Mouse (Mus musculus): ENCODE measurements around the gene Znrf1.

Gene Znrf1

DNA sequence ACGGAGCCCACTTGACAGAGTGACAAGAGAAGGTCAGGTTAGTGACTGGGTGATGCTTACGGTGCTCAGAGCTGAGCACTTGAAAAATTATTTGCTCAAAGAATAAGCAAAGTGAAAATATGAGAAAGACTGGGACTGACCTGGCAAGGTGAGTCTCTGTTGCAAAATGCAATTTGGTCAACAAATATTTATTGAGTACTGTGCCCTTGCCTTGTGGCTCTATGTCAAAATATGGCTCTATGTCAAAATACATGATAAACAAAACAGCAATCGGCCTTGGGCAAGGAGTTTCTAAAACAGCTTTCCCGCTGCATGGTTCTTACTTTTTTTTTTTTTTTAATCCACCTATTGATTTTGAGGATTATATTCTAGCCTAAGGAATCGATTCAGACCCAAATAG, 406 bp upstream of the Znrf1 start:
- DNase-seq = no peak

DNA sequence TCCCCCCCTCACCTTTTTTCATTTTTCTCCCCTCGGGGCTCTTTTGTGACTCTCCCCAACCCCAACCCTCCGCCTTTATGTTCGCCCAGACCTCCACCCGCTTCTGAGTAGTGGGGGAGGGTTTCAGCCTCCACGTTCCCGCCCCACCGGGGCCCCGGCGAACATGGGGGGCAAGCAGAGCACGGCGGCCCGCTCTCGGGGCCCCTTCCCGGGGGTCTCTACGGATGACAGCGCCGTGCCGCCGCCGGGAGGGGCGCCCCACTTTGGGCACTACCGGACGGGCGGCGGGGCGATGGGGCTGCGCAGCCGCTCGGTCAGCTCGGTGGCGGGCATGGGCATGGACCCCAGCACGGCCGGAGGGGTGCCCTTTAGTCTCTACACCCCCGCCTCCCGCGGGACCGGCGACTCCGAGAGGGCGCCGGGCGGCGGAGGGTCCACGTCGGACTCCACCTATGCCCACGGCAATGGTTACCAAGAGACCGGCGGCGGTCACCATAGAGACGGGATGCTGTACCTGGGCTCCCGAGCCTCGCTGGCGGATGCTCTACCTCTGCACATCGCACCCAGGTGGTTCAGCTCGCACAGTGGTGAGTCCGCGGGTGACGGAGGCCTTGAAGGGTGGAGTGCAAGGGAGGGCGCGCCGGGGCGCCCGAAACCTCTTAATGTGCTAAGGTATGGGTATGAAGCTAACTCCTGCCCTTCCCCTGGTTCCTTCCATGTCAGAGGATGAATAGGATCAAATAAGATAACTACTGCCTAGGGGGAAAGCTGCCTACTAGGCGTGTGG, 1.3 kb downstream of the Znrf1 start:
- DNase-seq = peak; percentile 56

DNA sequence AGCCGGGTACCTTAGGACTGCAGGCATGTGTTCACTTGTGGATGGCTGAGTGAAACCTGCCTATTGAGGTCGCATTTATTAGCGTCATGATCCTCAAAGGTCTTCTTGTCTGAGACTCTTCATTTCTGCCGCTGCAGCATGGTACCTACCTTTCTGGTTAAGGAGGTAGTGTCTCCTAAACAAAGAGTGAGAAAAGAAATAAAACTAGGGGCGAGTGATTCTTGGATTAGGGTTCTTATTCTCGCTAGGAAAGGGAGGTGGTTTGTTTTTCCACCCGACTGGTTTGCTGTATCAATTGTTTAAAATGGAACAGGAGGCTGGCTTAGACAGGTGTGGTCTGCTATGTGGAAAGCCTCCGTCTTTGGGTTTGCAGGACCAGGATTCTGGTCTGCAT, 1.9 kb downstream of the Znrf1 start:
- DNase-seq = no peak

DNA sequence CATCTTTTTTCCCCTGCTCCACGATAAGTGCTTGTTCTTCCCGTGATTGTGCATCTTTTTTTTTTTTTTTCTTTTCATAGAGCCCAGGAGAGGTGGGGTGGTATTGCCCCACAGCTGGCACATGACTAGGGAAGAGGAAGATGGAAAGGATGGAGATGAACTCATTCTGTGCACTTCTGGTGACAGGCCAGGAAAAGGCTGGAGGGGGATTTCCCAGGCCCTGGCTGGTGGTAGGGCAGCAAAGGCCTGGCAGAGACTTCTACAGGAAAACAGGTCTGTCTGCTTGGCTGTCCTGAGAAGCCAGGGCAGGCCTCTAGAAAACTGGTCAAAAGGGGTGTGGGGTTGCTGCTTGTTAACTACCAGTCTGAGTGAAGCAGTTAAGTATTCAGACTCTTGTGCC, 2.3 kb downstream of the Znrf1 start:
- peak; percentile 51 for DNase-seq

DNA sequence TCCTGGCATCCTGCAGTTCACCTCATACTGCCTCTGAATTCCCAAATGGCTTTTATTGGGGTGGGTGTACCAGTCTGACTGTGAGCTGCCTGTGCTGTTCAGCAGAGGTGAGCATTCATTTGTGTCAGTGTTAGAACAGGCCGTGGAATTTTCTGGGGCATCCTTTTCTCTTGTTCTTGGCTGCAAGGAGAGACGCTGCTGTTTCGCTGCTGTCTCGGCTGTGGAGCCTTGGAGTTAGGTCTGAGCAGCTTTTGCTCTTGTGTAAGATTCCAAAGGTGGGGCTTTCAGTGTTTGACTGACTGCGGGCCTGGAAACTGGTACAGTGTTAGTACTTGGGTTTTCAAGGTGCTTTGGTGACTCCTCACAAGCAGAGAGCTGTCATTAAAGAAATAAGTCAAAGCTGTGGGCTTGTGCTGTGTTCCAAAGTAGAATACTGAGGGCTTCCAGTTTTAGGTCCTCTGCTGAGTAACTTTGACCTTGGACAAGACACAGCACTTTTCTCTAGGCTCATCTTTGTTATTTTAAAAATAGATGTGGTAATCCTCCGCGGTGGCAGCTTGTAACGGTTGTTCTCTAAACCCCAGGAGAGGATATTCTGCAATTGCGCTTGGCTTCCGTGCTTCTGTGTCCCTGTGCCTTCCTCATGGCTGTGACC, 3.7 kb downstream of the Znrf1 start:
- no peak for DNase-seq

DNA sequence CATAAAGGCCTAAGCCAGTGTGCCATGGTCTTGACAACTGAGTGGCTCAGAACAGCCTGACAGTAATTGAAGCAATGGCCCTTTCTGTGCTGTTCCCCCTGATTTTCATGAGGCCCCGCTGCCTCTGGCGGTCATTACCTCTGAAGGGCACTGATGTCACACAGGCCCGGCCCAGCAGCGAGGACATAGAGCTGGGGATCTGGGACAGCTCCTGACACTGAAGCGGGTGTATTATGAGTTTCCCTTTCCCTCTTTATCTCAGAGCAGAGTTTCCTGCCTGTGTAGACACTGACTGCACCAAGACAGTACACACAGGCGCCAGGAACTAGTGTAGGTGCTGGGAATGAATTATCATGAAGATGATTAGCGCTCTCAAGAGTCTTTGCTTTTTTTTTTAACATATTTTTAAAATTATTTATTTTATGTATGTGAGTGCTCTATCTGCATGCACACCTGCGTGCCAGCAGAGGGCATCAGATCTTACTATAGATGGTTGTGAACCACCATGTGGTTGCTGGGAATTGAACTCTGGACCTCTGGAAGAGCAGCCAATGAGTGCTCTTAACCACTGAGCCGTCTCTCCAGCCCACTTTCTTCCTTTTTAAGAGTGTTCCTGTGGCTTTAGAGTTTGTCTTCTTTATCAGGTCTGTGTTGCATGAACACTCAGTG, 7.9 kb downstream of the Znrf1 start:
- DNase-seq = no peak

DNA sequence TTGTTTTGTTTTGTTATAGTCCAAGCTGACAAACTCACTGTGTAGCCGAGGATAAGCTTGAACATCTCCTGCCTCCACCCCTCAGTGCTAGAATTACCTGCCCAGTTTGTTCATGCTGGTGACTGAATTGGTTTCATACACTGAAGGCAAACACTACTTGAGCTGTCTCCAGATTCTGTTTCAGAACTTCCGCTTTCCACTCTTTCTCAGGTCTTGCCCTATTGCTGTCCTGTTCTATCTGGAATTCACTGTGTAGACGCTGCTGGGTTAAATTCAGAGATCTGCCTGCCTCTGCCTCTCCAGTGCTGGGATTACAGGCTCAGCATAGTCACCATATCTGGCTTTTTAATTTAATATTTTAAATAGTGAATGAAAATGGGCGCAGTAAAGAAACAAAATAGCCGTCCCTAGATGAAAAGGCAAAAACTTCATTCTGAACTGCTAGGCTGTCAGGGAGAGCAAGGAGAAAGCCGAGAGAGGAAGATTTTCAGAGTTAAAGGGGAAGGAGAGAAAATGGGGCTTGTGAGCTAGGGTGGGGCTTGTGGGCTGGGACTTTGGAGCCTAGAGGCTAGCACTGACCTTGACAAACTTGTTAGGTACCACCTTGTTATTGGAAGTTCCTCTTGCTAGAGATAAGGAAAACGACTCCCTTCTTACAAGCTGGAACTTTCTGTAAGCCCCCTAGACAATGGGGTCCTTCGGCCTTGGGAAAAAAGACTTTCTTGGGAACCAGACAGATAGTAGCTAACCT, 9.7 kb downstream of the Znrf1 start:
- DNase-seq = no peak

DNA sequence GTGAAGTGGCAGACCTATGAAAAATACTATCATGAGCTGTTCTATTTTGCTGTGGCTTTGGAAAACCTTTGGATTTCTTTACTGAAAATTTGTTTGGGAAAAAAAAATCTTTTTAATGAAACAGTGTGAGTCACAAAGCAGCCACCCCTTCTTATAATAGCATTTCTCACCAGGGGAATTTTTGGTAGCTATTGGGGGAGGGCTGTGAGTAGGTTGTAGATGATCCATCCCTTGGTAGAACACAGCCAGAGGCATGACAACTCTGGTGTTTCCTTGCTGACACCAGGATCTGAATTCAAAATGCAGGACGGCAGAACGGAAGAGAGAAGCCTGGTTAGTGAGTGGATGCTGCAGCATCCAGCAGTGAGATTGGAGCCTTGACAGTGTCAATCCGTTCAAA, 11.2 kb downstream of the Znrf1 start:
- no peak for DNase-seq

DNA sequence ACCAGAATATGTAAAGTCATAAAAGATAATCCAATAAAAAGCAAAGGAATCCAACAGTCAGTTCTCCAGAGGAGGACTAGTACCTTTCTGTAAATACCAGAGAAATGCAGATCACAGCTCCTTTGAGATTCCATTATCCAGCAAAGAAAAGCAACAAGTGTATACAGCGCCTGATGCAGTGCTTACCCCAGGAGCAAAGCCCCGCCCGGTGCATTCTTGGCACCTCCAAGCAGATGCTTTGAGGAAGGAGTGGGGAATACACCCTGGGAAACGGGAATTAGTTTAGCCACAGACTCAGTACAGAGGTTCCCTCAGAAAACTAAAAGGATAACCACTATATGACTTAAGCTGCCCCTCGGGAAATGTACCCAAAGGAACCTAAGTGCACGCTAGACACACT, 12.3 kb downstream of the Znrf1 start:
- no peak for DNase-seq

DNA sequence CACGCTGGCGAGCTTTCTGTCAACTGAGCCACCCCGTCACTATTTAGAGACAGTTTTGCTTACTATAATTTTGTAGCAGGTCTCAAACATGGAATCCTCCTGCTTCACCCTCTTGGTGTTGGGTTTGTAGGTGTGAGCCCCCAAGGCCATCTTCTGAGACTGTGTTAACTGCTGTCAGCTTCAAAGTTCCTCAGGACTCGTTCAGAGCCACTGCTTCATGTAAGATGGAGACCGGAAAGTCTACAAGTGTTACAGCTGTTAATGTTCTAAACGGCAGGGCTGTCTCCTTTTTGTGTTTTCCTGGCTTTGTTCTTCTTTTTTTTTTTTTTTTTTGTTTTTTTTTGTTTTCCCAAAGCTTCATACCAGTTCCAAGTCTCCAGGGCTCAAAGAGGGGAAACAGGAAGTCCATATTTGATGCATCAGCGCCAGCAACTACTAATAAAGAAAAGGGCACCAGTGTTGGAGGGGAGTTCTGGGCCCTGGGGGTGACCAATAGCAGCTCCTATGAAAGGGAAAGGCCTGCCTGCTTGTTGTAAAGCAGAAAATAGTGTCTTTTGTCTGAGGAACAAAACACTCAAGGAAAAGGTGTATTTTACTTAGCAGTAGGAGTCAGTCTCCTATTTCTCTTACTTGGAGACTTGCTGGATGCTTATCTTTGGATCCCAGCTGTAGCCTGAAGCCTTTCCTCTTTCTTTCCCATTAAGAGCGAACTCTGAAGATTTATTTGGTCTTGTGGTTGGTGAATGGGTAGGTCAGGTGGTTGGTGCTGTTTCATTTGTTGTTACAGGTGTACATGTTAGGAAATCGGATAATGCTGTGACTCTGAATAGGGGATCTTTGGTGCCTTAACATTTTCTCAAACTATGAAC, 14.3 kb downstream of the Znrf1 start:
- DNase-seq = no peak

DNA sequence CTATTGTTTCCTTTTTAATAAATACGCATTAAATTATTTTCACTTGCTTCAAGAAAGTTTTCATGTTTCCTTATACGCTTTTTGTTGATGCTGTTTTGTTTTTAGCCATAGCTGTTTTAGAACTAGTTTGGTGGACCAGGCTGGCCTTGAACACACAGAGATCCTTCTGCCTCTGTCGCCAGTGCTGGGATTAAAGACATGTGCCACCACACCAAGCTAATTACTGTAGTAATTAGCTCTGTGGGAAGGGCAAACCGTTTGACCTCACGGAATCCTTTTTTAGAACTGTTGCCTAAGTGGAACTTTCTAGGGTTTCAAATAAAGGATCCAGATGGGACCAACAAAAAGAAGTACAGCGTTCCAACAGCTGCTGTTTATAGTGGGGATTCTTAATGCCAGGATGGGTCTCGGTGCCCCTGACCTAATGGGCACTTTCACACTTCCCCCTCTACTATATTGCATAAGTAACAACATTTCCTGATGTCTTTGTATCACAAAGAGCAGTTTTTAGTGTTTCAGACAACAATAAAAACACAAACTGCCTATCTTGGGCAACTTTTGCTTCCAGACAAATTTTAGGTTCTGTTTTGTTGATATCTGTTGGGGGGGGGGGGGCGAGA, 15.7 kb downstream of the Znrf1 start:
- DNase-seq = no peak

DNA sequence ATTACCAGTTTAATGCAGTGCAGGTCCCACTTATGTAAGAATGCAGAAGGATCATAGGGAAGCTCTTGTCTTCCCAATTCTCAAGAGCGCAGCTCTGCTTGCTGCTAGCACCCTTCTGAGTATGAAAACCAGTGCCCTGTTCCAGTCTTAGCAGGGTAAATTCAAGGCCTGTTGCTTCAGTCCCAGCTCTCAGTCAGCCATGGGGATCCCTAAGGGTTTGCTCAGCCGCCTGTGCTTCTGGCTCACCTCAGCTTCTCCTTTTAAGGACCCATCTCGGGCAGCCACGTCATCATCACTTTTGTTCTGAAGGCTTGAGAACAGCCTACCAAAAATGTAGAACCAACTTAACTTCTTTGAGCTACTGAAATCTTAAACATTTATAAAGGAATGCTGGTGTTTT, 25.9 kb downstream of the Znrf1 start:
- DNase-seq = peak; percentile 33

DNA sequence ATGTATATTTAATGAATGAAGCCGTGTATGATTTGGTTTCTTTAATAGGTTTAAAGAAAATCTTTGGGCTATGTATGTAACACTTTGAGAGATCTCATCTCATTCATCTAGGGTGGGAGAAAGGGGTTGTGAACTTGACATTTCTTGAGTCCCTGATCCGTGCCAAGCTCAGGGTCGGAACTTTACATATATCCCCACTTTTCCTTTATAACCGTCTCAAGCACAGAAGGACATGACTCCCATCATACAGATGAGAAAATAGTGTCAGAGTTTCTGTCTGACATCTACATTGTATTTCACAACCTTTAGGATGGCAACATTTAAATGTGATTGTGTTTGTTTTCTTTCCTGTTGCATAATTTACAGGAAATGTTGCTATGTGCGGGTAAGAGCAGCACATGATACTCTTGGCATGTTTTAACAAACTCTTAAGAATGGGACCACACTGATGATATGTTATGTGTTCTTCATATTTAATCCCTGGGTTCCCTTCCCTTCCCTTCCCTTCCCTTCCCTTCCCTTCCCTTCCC, 26.4 kb downstream of the Znrf1 start:
- no peak for DNase-seq

DNA sequence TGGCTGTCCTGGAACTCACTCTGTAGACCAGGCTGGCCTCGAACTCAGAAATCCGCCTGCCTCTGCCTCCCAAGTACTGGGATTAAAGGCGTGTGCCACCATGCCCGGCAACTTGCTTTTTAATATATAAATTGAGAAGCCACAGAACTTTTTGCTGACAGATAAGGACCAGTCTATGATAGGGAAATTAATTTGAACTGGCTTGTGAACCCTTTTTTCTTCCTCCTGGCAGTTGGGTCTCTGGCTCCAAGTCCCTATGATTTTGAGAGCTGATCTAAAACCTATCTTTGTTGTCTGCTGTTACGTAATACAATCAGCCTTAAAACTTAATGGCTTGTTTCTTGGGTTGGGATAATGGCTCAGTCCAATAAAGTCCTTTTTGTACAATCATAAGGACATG, 27.2 kb downstream of the Znrf1 start:
- no peak for DNase-seq

DNA sequence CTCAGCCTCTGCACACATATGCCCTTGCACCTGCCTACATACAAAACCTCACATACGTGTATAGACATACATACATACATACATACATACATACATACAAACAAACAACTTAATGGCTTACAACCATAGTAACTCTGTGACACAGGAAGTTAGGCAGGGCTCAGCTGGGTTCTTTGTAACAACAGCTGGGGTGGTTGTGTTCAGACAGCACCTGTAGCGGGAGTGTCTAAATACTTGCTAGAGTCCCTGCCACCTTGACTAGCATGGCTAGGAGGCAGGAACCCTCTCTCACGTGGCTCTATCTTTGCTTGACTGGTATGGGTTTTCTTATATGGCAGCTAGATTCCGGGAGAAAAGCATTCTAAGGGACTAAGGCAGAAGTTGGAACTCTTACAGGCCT, 27.8 kb downstream of the Znrf1 start:
- DNase-seq = no peak

DNA sequence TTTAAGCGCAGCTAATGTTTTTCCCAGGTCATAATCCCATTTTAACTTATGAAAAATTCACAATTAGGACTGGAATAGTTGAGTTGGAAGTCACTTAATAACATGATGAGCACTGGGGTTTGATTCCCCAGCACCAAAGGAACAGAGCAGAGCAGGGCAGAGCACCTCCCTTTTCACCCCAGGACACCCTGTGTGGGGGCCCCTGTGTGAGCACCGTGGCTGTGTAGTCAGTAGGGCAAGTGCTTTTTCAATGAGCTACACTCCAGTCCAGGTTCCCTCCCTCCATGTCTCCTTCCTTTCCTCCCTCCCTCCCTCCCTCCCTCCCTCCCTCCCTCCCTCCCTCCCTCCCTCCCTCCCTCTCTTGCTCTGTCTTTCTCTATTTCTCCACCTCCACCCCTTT, 28.2 kb downstream of the Znrf1 start:
- DNase-seq = no peak

DNA sequence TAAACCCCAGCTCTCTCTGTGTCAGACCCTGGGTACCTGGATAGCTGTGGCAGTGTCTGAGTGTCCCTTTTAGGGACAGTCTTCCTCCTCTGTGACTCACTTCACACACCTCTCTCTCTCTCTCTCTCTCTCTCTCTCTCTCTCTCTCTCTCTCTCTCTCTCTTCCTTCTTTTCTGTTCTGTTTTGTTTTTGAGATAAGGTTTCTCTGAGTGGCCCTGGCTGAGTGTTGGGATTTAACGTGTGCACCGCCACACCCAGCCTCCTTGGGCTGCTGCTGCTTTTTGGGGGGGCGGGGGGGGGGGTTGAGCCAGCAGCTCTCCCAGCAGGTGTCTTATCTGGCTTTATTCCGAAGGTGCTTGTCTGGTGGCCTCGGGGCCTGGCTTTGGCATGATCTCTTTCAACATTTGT, 29.9 kb downstream of the Znrf1 start:
- DNase-seq = no peak

DNA sequence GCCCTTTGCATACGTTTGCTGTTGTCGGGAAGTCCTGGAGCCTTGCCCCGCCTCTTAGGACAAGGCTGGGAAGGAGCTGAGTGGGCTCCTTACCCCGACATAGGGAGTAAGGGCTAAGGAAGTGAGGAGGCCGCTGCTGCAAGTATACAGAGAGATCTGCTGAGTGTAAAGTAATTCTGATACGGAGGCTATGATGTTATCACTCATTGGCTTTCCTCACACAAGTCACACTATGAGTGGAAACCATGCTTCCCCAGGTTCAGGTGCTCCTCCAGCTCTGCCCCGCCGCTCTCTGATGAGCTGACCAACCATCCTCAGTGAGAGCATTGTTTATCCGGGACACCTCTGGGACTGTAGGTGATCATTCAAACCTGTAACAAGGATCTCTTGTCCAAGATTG, 30.4 kb downstream of the Znrf1 start:
- DNase-seq = no peak

DNA sequence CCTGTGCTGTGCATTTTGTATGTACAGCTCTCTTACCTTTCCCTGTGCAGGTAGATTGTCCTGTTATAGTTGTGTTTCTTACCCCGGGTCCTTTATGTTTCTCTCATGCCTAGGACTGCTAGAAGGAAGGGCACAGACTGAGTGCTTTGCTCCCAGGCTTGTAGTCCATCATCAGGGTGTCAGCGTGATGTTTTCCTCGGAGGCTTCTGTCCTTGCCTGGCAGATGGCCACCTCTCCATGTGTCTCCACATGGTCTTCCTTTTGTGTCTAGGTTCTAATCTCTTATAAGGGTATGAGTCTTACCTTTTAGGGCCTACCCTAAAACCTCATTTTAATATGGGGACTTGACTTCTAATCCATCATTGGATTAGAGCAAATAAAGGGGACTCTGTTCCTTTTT, 31.7 kb downstream of the Znrf1 start:
- no peak for DNase-seq

DNA sequence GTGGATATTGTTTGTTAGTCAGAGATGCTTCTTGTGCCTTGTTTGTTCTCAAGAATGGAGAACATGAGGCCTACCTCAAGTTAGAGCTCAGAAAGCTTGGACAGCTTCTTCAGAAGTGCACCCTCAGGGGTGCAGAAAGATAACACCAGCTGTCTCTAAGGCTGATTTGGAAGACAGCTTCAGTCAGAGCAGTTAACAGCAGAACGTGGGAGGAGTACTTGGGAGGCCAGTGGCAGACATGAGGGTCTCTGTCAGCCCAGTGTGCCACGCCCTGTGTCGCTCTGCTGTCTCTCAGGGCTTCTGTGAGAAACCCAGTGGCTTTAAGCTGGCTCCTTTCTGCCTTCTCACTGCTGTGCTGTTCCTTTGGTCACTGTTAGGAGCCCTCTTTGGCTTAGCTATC, 32.1 kb downstream of the Znrf1 start:
- no peak for DNase-seq

DNA sequence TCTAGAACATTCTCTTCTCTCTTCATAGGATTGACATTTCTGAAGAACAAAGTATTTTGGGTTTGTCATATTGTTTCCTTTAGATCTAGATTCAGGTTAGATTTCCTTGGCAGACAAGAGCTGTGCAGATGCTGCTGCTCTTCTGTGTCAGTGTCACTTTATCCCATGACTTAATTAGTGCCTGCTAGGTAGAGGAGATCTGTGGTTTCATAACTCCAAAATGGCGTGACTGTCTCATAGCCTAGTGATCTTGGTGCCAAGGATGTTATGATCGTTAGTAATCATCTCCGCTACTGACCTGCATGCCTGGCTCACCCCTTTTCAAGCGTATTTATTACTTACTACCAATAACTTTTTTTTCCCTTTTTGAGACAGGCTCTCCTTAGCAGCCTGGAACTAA, 34.0 kb downstream of the Znrf1 start:
- no peak for DNase-seq

DNA sequence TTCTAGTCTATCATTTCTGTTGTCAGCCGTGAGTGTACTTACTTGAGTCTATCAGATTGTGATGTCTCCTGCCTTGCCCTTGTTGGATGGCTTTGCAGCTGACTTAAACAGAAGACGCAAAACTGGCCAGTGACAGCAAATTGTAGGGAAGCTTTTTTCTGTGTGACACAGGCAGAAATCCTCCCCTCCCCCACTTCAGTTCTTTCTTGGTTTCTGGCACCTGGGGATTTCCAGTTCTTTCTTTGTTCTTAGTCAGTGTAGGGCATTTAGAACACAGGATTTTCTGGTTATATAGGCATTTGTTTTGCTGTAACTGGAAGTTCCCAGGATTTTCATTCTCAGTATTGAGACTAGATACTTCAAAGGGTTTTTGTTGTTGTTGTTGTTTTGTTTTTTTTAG, 34.5 kb downstream of the Znrf1 start:
- DNase-seq = no peak

All from lung, postnatal 14 days (tissue).